Mouse (Mus musculus) urinary bladder, postnatal 4 days (tissue): Measurements from ENCODE around the gene Igsf9.

Source experiments
- DNase-seq, 2 experiments: peaks; one replicate each; pipeline ENCODE4 v3.0.0; 2021 to 2022; ENCODE audit warnings: low spot score in 2 of 2

The Igsf9 gene

DNA sequence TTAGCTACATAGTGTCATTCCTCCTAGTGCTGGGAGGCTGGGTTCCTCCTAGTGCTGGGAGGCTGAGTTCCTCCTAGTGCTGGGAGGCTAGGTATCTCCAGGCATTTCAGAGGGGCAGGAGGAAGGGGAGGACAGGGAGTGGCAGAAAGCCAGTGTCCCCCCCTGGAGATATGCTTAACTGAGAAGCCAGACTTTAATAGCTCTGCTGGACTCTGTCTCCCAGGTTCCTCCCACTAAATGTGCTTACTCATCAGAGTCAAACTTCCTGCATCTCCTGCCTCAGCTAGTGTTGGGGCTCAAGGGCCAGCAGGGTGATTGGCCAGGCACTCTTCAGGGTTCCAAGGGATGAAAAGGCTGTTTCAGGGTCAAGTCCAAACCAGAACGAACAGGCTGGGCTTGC is 33.8 kb downstream of the Igsf9 start:
- no peak for DNase-seq

DNA sequence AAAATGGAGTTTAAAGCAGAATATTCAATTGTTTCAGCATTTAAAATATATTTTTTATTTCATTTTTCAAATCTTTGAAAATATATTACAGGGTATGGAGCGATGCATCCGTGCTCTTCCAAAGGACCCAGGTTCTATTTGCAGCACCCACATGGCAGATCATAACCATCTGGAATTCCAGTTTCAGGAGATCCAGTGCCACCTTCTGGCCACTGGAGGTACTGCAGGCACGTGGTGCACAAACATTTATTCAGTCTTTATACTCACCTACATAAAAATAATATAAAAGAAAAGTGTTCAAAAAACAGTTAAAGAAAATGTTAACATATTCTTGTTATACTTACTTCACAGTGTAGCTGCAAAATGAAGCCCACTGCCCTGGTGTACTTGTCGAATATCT is 36.4 kb downstream of the Igsf9 start:
- DNase-seq = no peak

DNA sequence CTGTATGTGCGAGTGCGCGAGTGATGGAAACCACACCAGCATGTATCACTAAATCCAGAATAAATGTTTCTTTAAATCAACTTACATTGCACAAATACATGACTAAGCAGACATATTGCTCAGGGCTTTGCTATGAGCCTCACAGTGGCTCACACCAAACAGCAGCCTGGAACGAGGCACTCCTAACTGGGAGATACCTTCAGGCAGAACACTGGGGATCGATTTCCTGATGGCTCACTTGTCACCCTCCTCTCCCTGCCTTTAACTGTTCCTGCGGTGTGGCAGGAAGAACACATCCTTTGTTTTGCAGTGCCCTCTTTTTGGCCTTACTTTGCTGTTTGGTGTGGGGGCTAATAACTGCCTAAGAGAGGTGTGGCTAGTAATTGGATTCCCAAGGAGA is 38.1 kb downstream of the Igsf9 start:
- DNase-seq = no peak

DNA sequence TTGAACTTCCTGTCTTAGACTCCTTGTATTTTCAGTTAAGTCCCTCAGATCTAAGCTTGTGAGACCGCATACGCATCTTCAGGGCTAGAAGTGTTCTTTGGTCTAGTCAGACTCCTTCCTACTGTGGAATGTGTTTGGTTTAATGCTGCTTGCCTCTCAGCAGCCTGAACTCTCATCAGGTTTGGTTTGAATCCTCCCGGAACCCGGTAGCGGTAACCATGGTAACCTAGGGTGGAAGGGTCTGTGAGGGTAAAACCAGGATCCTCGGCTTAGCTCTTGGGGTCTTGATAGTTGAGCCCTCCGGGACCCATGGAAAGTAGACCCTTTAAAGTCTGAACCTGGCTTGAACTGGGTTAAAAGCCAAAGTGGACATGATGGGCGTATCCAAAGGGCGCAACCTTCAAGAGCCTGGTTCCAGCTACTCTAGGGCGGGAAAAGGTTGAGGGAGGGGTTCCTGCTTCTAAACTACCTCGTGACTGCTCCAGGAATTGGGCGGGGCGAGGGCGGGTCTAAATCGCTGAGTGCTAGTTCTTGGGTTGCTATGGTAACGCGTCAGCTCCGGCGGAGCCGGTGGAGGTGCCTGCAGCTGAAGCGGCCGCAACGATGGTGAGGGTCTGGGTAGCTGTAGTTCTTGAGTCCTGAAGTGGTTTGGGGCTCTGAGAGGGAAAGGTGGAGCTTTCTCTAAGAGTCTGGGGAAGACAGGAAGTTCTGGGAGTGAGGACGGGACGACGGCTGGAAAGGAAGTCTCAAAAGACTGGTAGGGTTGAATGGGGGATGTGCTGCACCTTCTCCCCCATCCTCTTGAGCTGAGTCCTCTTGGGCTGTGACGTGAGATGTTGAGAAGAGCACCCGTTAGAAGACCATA is 39.2 kb downstream of the Igsf9 start, which contains the start of gene Cfap45:
Gene Cfap45, plus strand, starts transcription at position 226 of the 865 bp plus-strand sequence.
- peak; percentile 76 to 82 for DNase-seq

DNA sequence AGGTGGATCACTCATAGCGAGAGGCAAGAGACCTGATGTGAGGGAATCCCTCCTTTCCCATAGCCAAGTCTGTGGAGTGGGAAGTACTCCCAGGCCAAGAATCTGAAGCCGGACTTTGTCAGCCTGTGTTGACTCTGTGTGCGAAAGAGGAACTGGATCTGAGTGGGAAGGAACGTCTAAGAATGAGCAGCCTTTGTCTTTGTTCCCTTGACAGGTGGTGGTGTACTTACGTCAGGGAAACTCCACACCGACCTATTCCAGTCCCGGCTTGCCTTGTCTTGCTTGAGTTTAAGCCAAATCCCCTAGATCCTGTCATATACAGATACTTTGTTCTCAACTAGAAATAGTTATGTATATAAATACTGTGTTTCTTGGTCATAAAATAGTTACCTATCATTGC is 40.9 kb downstream of the Igsf9 start:
- no peak for DNase-seq

DNA sequence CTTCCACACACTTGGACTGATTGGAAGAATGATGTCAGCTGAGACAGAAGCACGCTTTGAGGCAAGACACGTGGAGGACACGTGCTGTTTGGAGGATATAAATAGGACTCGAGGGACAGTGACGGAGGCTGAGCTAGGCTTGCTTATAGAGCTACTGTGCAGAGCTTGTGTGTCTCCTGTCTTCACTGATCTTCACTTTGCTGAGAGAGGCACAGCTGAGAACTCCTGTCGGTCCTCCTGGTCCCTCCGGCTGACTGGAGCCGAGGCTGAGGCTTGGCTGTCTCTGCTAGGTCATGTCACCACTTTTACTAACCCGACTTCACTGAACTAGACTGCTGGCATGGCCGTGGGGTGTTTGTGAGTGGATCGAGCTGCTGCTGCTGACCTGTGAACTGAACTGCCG is 42.1 kb downstream of the Igsf9 start:
- DNase-seq = no peak

DNA sequence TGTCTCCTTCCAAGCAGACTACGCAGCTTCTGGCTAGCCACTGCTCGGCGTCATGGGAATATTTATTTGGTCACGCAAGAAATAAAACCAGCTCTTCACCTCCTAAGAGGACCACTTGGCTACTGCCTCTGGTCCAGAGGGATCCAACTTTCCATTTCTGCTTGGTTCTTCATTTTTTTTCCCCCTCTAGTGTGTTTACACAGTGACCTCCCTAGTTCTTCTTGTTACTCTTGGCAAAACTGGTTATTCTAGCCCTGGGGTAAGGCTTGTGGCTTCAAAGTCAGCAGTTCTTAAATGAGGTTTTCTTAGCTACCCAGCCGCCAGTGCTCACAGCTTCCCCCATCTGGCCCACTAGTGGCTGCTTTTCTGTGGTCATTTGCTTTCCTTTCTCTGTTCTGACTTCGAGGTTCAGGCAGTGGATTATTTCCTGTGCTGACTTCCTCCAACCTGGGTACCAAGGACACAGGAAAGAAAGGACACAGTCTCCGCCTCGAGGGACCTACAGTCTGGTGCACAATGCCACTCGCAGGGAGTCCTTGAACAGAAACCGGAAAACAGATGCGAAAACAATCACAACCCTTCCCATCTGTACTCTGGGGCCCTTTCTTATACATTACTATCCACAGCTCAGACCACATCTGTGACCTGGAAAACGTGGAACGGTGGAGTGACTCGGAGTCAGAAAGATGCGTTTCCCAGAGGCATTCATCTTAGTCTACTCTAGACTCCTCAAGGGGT is 43.6 kb downstream of the Igsf9 start:
- no peak for DNase-seq

DNA sequence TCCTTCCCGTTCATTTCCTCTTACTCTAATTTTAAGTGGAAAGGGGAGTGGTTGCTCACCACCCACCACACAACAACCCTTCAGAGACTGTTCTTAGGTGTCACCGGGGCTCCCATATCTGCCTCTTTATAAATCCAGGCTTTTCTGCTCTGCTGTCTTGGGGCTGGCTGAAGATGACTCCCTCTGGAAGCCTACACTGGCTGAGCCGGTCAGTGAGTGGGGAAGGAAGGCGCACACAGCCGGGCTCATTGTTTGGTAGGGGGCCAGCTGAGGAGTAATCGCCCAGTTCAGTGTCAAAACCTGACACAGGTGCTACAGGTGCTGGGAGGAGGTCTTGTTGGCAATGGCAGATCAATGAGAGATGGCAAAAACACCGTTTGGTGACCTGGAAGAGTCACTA is 44.4 kb downstream of the Igsf9 start:
- no peak for DNase-seq

DNA sequence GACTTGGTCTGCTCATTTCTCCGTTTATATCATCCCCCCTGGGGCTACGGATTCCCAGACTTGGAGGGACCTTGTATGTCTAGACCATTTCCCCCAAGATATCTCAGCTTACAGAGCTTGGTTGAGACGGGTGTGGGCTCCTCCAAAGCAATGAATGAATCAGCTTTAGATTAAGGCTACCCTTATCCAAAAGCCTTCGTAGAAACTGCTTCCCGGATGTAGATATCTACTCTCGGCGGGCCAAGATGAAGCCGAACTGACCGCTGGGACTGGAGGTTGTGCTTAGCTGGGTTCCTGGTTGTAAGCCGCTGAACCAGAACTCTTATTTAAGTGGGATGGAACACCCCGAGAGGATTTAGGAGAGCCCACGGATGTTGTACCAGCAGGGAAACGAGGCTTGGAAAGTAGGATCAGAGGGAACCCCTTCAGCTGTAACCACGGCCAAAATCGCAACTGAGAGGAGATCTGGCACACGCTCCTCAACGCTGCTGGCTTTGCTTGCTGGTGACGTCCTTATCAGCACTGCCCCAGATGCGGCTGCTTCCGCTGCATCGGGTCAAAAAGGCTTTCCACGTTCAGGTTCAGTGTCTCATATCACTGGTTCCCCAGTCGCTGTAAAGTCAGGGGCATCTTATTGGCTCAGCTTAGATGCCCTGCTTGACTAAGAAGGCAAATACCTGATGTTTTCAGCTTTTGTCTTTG is 44.9 kb downstream of the Igsf9 start:
- no peak for DNase-seq

DNA sequence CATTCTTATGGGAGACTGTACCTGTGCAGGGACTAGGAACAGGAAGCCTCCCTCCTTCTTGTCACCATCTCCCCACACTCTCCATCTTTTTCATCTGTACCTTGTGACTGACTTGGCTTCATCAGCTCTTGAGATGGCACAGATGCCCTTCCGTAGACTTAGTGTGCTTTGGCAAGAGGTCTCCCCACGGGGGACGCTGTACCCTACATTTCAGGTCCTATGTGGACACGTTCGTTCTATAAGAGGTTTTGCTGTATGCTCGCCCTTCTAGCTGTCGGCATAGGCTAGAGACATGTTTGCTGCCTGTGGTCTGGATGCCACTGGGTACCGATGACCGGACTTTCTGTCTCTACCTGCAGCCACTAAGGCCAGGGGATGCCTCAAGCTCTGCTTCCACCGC is 45.8 kb downstream of the Igsf9 start:
- DNase-seq = no peak

DNA sequence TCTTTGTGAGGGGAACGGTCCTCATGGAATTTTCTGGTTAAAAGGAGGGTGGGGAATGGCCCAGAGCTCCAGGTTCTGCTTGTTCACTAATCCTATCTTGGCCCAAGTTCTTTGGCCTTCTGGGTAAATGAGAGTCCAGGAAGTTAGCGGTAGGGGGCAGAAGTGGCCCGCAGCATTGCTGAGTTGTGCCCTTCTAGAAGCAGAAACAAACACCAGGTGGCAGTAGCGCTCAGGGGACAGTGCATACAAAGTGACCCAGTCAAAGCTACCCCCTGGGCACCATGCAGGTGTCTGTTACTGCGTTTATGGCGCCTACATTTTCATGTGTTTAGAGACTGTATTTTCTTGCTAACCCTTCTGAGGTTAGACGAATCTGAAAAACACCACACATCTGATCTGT is 47.1 kb downstream of the Igsf9 start:
- peak; percentile 80 to 92 for DNase-seq

DNA sequence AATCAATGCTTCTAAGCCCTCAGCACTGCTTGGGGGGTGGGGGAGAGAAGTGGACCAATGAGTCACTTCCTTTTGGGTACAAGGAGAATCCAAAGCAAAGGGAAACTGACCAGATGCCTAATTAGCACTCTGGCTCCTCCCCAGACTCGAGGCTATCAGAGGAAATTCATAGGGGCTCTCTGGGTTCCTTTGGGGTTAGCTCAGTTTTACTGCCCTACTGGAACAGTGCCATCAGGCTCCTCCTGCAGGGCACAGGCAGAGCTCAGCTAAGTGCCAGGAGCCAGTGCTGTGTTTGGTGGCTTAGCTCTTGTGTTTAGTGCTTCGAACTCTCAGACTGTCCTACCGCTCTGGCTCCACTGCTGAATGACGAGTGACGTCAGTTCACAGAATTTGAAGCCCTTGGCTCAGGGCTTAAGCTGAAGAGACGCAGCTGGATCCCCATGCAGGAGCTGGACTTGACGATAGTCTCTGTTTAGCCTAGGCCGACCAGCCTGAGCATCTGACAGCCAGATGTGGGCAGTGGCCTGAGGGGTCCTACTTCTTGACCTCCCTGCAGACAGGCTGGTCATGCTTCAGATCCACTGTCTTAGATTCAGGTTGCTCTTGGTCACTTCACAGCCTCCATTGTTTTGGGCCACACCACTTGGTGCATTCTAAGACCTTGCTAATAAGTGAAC is 49.1 kb downstream of the Igsf9 start:
- no peak for DNase-seq

DNA sequence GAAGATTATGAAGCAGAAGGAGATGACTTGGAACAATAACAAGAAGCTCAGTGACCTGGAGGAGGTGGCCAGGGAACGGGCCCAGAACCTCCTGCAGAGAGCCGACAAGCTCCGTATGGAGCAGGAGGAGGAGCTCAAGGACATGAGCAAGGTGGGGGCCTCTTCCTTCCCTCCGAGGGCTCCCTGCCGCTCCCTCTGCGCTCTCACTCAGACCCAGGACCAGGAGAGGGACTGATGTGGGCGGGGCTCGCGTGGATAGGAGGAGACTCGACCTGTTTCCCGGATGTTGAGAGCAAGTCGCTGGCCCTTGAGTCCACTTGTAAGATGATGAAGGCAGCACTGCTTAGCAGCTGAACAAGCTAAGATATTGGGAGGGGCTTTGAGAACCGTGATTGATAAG is 51.0 kb downstream of the Igsf9 start:
- no peak for DNase-seq

DNA sequence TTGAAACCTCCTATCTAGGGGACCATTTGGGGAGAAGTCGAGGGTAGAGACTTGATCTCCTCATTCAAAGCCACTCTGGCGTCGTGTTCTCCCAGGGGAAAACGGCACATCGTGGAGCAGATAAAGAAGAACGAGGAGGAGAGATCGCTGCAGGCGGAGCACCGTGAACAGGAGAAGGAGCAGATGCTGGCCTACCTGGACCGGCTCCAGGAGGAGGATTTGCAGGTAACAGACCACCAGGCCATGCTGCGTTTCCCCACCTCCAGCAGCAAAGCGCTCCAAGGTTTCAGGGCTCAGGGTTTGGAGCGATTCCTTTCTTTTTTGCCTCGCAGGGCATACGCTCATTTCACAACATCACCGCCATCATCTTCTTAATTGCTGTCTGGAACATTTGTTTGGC is 53.5 kb downstream of the Igsf9 start:
- DNase-seq = no peak

DNA sequence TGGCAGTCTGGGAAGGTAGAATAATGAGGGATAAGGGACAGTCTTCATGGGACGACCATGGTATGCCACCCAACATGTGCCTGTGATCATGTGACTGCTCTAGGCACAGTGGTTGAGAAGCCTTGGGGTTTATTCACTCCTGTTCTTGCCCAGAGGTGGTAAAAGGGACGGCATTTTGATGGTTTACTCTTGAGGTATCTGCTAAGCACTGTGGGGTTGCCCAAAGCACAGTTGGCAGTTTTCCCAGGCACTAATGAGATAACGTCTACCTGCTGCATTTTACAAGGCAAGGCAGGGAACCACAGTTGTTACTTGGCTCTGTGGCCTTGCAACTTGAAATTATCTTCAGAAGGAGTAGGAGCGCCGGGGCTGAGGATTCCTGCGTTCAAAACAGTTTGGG is 58.2 kb downstream of the Igsf9 start:
- no peak for DNase-seq

DNA sequence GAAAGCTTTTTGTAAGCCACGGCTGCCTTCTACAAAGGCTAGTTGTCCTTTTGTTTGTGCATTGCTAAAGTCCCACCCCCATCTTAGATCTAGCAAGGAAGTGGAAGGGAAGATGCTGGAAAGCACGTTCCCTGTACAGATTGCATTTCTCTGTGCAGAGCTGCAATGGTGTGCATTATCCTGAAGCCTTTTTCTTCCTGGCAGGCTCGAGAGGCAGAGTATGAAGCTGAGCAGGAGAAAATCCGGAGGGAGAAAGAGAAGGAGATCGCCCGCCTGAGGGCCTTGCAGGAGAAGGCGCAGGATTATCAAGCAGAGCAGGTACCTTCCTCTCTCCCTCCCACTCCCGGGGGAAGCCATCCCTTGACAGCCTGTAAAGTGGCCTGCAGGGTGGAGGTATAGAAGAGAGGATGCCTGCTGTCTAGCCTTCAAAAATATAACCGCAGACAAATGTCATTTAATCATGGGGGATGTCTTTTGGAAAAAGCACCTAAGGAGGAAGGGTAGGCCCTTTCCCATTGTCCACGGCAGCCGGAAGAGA is 58.8 kb downstream of the Igsf9 start:
- DNase-seq = no peak

DNA sequence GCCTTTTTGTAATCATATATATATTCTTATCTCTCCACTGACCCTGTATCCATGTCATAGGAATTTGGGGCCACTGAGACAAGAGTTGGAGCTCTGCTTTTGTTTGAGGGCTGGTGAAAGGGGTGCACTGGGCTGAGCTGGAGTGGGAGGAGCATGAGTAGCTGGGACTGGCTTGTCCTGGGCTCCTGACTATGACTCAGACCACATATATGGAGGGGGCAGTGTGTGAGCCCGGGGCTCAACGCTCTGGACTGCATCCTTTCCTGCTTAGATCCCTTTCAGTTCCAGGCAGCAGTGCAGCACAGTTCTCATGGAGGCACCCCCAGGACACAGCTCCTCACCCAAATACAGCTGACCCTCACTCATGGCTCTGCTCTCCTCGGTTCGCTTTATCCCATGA is 64.5 kb downstream of the Igsf9 start:
- no peak for DNase-seq
